Mouse (Mus musculus) heart, postnatal 0 days (tissue): ENCODE results near the gene Olfr1228. TPM values are rescaled to one million over a fixed set of nuclear protein-coding genes. Genes with fewer than 3 reads are reported as not detected.

Source experiments
- ATAC-seq: fragments of 200-750 bp; cut with Nextera tagmentation; 2 replicates; pipeline ENCODE4 v1.8.0; 2017; ENCODE audit warnings: low read depth, moderate number of reproducible peaks, moderate library complexity; ENCODE audit not compliant: insufficient read depth
- DNase-seq: peaks from one replicate; pipeline ENCODE4 v3.0.0-alpha.2; 2016; ENCODE audit warnings: low spot score
- H3K27ac ChIP-seq: fragments of 300-500 bp; sonication (generic); 2 replicates; pipeline ENCODE4 v1.5.1; 2014; ENCODE audit warnings: low read depth, mild to moderate bottlenecking
- H3K27me3 ChIP-seq: fragments of 300-500 bp; sonication (generic); 2 replicates; pipeline ENCODE4 v1.6.1; 2014; ENCODE audit warnings: low read length, mixed read lengths; ENCODE audit not compliant: control insufficient read depth, insufficient read depth
- H3K36me3 ChIP-seq: fragments of 300-500 bp; sonication (generic); replicated peaks from 2 replicates; pipeline ENCODE4 v1.6.1; 2014; ENCODE audit warnings: low read length, mixed read lengths; ENCODE audit not compliant: control insufficient read depth, insufficient read depth
- H3K4me1 ChIP-seq: fragments of 300-500 bp; sonication (generic); 2 replicates; pipeline ENCODE4 v1.6.1; 2014; ENCODE audit warnings: antibody characterized with exemption; ENCODE audit not compliant: control insufficient read depth, insufficient read depth
- H3K4me2 ChIP-seq: fragments of 300-500 bp; sonication (generic); 2 replicates; pipeline ENCODE4 v1.6.1; 2014; ENCODE audit warnings: low read depth, mild to moderate bottlenecking, low read length, moderate library complexity
- H3K4me3 ChIP-seq: fragments of 300-500 bp; sonication (generic); 2 replicates; pipeline ENCODE4 v1.5.1; 2014; ENCODE audit warnings: low read depth, low read length
- H3K9ac ChIP-seq: fragments of 300-500 bp; sonication (generic); replicated peaks from 2 replicates; pipeline ENCODE4 v1.6.1; 2014; ENCODE audit warnings: low read depth, low read length, mixed read lengths
- H3K9me3 ChIP-seq: fragments of 300-500 bp; sonication (generic); replicated peaks from 2 replicates; pipeline ENCODE4 v1.6.1; 2016; ENCODE audit warnings: low read length; ENCODE audit not compliant: control insufficient read depth
- CTCF ChIP-seq: IDR thresholded peaks from 2 replicates; pipeline ENCODE4 v1.5.1; 2016; ENCODE audit warnings: antibody characterized with exemption, control low read depth, low read depth
- EP300 ChIP-seq: IDR thresholded peaks from 2 replicates; pipeline ENCODE4 v1.6.1; 2016; ENCODE audit warnings: antibody characterized with exemption, low read depth
- WGBS: fragments of 180-500 bp; shearing (Covaris S2); extraction: QIAGEN DNeasy Blood & Tissue Kit; methylation state at CpG from one replicate; pipeline ENCODE4 v1.1.7; 2014; 5-methylcytosine and 5-hydroxymethylcytosine counted together
- polyA plus RNA-seq: library from polyadenylated mRNA; unstranded; fragments of >200 nt; fragmentation: Nextera tagmentation; extraction: Ambion mirVana; gene quantifications from 2 replicates; pipeline ENCODE4 v1.2.1, GENCODE M21; 2015
- total RNA-seq: library from RNA; depleted of rRNA; stranded (reverse); fragments of >200 nt; gene quantifications from 2 replicates; pipeline ENCODE4 v1.2.3, GENCODE M21; 2014; ENCODE audit warnings: low replicate concordance; rRNA removed

The Olfr1228 gene
- total RNA-seq (not detected in 2 replicates), polyA plus RNA-seq (not detected in 2 replicates)

GRCm38 (mm10) chr2:89253962-89254361, at the start of gene Olfr1228:
TSS of gene Olfr1228 (minus strand) at chr2:89254062.
- H3K9ac ChIP-seq: no peak within 1 kb of the TSS
- no peaks in the 10 kb centered on the region for H3K36me3 ChIP-seq
- TF ChIP-seq CTCF (no peak), EP300 (no peak)
- H3K27ac ChIP-seq: no peak within 1 kb of the TSS
- H3K27me3 ChIP-seq: no peaks in the 10 kb centered on the region
- no peaks in the 10 kb centered on the region for H3K9me3 ChIP-seq
- no peak for DNase-seq
- no peak within 1 kb of the TSS for H3K4me3 ChIP-seq
- H3K4me2 ChIP-seq: no peak within 1 kb of the TSS
- ATAC-seq: no peak
- no peaks in the 10 kb centered on the region for H3K4me1 ChIP-seq

- TF ChIP-seq CTCF (no peak), EP300 (no peak)
- no peaks in the 10 kb centered on the region for H3K36me3 ChIP-seq
- H3K9me3 ChIP-seq: no peaks in the 10 kb centered on the region
- no peaks in the 10 kb centered on the region for H3K27me3 ChIP-seq
- 77% methylated on average over 1 of the region's 1 CpGs for WGBS
- H3K9ac ChIP-seq: no peak within 1 kb of the TSS
- H3K4me2 ChIP-seq: no peak within 1 kb of the TSS
- H3K4me1 ChIP-seq: no peaks in the 10 kb centered on the region
- no peak within 1 kb of the TSS for H3K4me3 ChIP-seq
- no peak for ATAC-seq
- H3K27ac ChIP-seq: no peak within 1 kb of the TSS
- no peak for DNase-seq
These were observed 43.3 kb upstream of the Olfr1228 start, which contains the start of gene Olfr1230 for GRCm38 (mm10) chr2:89297168-89297567. TSS of gene Olfr1230 (minus strand) at chr2:89297268.

- TF ChIP-seq CTCF: no peak
- TF ChIP-seq EP300: no peak
- no peak within 1 kb of the TSS for H3K9ac ChIP-seq
- H3K36me3 ChIP-seq: no peaks in the 10 kb centered on the region
- no peaks in the 10 kb centered on the region for H3K4me1 ChIP-seq
- no peaks in the 10 kb centered on the region for H3K27me3 ChIP-seq
- no peaks in the 10 kb centered on the region for H3K9me3 ChIP-seq
- 62% methylated on average over 2 of the region's 2 CpGs for WGBS
- no peak within 1 kb of the TSS for H3K4me2 ChIP-seq
- no peak for ATAC-seq
- no peak for DNase-seq
- H3K4me3 ChIP-seq: no peak within 1 kb of the TSS
- no peak within 1 kb of the TSS for H3K27ac ChIP-seq
These were observed 34.1 kb upstream of the Olfr1228 start, which contains the start of gene Olfr1229 for GRCm38 (mm10) chr2:89287914-89288313. TSS of gene Olfr1229 (minus strand) at chr2:89288014.

- H3K27me3 ChIP-seq: no peaks in the 10 kb centered on the region
- H3K4me1 ChIP-seq: no peaks in the 10 kb centered on the region
- H3K9me3 ChIP-seq: no peaks in the 10 kb centered on the region
- no peak for DNase-seq
- no peak within 1 kb of the TSS for H3K27ac ChIP-seq
- H3K4me3 ChIP-seq: no peak within 1 kb of the TSS
- H3K4me2 ChIP-seq: no peak within 1 kb of the TSS
- WGBS: 52% methylated on average over 2 of the region's 2 CpGs
- ATAC-seq: no peak
- H3K36me3 ChIP-seq: no peaks in the 10 kb centered on the region
- TF ChIP-seq CTCF: no peak
- no peak for TF ChIP-seq EP300
- H3K9ac ChIP-seq: no peak within 1 kb of the TSS
These were observed 53.9 kb downstream of the Olfr1228 start, which contains the start of gene Olfr1226 for GRCm38 (mm10) chr2:89199948-89200347. TSS of gene Olfr1226 (minus strand) at chr2:89200048.

Other genes starting within 250 kb of the Olfr1228 start
- not detected in 2 replicates for gene Olfr1215, start 247.1 kb downstream of the Olfr1228 start, total RNA-seq
- not detected in 2 replicates for gene Olfr1215, start 247.1 kb downstream of the Olfr1228 start, polyA plus RNA-seq
- not detected in 2 replicates for gene Olfr1216, start 235.7 kb downstream of the Olfr1228 start, total RNA-seq
- not detected in 2 replicates for gene Olfr1216, start 235.7 kb downstream of the Olfr1228 start, polyA plus RNA-seq
- gene Olfr1217, start 222.0 kb downstream of the Olfr1228 start, total RNA-seq: not detected in 2 replicates
- gene Olfr1217, start 222.0 kb downstream of the Olfr1228 start, polyA plus RNA-seq: not detected in 2 replicates
- gene Olfr1218, start 192.9 kb downstream of the Olfr1228 start, total RNA-seq: not detected in 2 replicates
- not detected in 2 replicates for gene Olfr1218, start 192.9 kb downstream of the Olfr1228 start, polyA plus RNA-seq
- not detected in 2 replicates for gene Olfr1219, start 170.5 kb downstream of the Olfr1228 start, total RNA-seq
- not detected in 2 replicates for gene Olfr1219, start 170.5 kb downstream of the Olfr1228 start, polyA plus RNA-seq
- not detected in 2 replicates for gene Olfr1220, start 147.2 kb downstream of the Olfr1228 start, total RNA-seq
- not detected in 2 replicates for gene Olfr1220, start 147.2 kb downstream of the Olfr1228 start, polyA plus RNA-seq
- not detected in 2 replicates for gene Olfr1221, start 136.8 kb downstream of the Olfr1228 start, total RNA-seq
- not detected in 2 replicates for gene Olfr1221, start 136.8 kb downstream of the Olfr1228 start, polyA plus RNA-seq
- gene Olfr1222, start 121.0 kb downstream of the Olfr1228 start, total RNA-seq: not detected in 2 replicates
- gene Olfr1222, start 121.0 kb downstream of the Olfr1228 start, polyA plus RNA-seq: not detected in 2 replicates
- not detected in 2 replicates for gene Olfr1223, start 102.5 kb downstream of the Olfr1228 start, total RNA-seq
- gene Olfr1223, start 102.5 kb downstream of the Olfr1228 start, polyA plus RNA-seq: not detected in 2 replicates
- not detected in 2 replicates for gene Olfr1224-ps1, start 90.0 kb downstream of the Olfr1228 start, total RNA-seq
- not detected in 2 replicates for gene Olfr1224-ps1, start 90.0 kb downstream of the Olfr1228 start, polyA plus RNA-seq
- not detected in 2 replicates for gene Olfr1225, start 79.4 kb downstream of the Olfr1228 start, total RNA-seq
- gene Olfr1225, start 79.4 kb downstream of the Olfr1228 start, polyA plus RNA-seq: not detected in 2 replicates
- not detected in 2 replicates for gene Olfr1226, start 54.0 kb downstream of the Olfr1228 start, total RNA-seq
- not detected in 2 replicates for gene Olfr1226, start 54.0 kb downstream of the Olfr1228 start, polyA plus RNA-seq
- not detected in 2 replicates for gene Olfr1229, start 34.0 kb upstream of the Olfr1228 start, total RNA-seq
- gene Olfr1229, start 34.0 kb upstream of the Olfr1228 start, polyA plus RNA-seq: not detected in 2 replicates
- not detected in 2 replicates for gene Olfr1230, start 43.2 kb upstream of the Olfr1228 start, total RNA-seq
- gene Olfr1230, start 43.2 kb upstream of the Olfr1228 start, polyA plus RNA-seq: not detected in 2 replicates
- not detected in 2 replicates for gene Olfr1231, start 53.0 kb upstream of the Olfr1228 start, total RNA-seq
- gene Olfr1231, start 53.0 kb upstream of the Olfr1228 start, polyA plus RNA-seq: not detected in 2 replicates
- not detected in 2 replicates for gene Olfr1232, start 75.6 kb upstream of the Olfr1228 start, total RNA-seq
- gene Olfr1232, start 75.6 kb upstream of the Olfr1228 start, polyA plus RNA-seq: not detected in 2 replicates
- not detected in 2 replicates for gene Olfr1233, start 88.3 kb upstream of the Olfr1228 start, total RNA-seq
- not detected in 2 replicates for gene Olfr1233, start 88.3 kb upstream of the Olfr1228 start, polyA plus RNA-seq
- gene Olfr1234, start 110.8 kb upstream of the Olfr1228 start, total RNA-seq: not detected in 2 replicates
- not detected in 2 replicates for gene Olfr1234, start 110.8 kb upstream of the Olfr1228 start, polyA plus RNA-seq
- not detected in 2 replicates for gene Olfr1238, start 155.6 kb upstream of the Olfr1228 start, total RNA-seq
- gene Olfr1238, start 155.6 kb upstream of the Olfr1228 start, polyA plus RNA-seq: not detected in 2 replicates
- not detected in 2 replicates for gene Olfr1239, start 166.3 kb upstream of the Olfr1228 start, total RNA-seq
- not detected in 2 replicates for gene Olfr1239, start 166.3 kb upstream of the Olfr1228 start, polyA plus RNA-seq
- gene Olfr1240, start 188.9 kb upstream of the Olfr1228 start, total RNA-seq: not detected in 2 replicates
- not detected in 2 replicates for gene Olfr1240, start 188.9 kb upstream of the Olfr1228 start, polyA plus RNA-seq
- not detected in 2 replicates for gene Olfr1241, start 233.1 kb upstream of the Olfr1228 start, total RNA-seq
- not detected in 2 replicates for gene Olfr1241, start 233.1 kb upstream of the Olfr1228 start, polyA plus RNA-seq
- gene Olfr1242, start 244.3 kb upstream of the Olfr1228 start, total RNA-seq: not detected in 2 replicates
- not detected in 2 replicates for gene Olfr1242, start 244.3 kb upstream of the Olfr1228 start, polyA plus RNA-seq